Mouse (Mus musculus): ENCODE measurements around the gene Lrrc4c.

- TF ChIP-seq EP300 (IDR thresholded peaks at IDR 0.05; ENCODE audit: insufficient read depth, low read depth, low read length) (no peak), POLR2A (IDR thresholded peaks at IDR 0.05; ENCODE audit: insufficient read depth, low read length) (no peak), CTCF (IDR thresholded peaks at IDR 0.05; ENCODE audit: low read depth, low read length) (no peak)
Measured at GRCm38 (mm10) chr2:97274651-97275050, 956.7 kb downstream of the Lrrc4c start.

Measured in ES-Bruce4 (cell line).